In genomic region chr7:68286526-68287481, GRCm38 (mm10) we compare ENCODE assay signal across 14 mouse cellular contexts. TPM values are rescaled to one million over a fixed set of nuclear protein-coding genes. Genes with fewer than 3 reads are reported as not detected.
A peak's percentile ranks its signal among the peaks of the same experiment; 100 is the strongest.
DNase-seq lines count a peak whose midpoint lies in the region; ATAC-seq and TF ChIP-seq lines count a peak whose summit lies in the region.
"Had no signal": no experiment of that assay in that cellular context is flagged by ENCODE, and none has a peak within 500 bp of the region (broad histone marks: within the 10 kb centered on the region; RNA-seq: fewer than 3 reads in every experiment).

No protein-coding gene starts in this region.

- no peak for TF ChIP-seq CTCF in kidney, adult 2 months (conservative IDR thresholded peaks at IDR 0.05; ENCODE audit: insufficient read depth, insufficient read length, low read depth, low read length)
- no peak for TF ChIP-seq CTCF in embryonic fibroblast, embryonic 13.5 days (IDR thresholded peaks at IDR 0.05; ENCODE audit: borderline replicate concordance, insufficient read depth, low read length)
- TF ChIP-seq CTCF in layer of hippocampus, adult 2 months (conservative IDR thresholded peaks at IDR 0.05) = no peak

- H3K27me3 ChIP-seq in kidney, adult 2 months (replicated peaks; ENCODE audit: control insufficient read depth, insufficient read depth, low read length) = no peaks in the 10 kb centered on the region
- no peaks in the 10 kb centered on the region for H3K27me3 ChIP-seq in kidney, embryonic 14.5 days (ENCODE audit: control insufficient read depth, insufficient read depth, low read length)
- H3K27me3 ChIP-seq in splenic B cell, adult 2 months (ENCODE audit: control insufficient read depth, insufficient read depth, low read length, poor library complexity, severe bottlenecking) = no peaks in the 10 kb centered on the region

- DNase-seq in kidney, adult 2 months = no peak
- DNase-seq in splenic B cell, adult 2 months (ENCODE audit: low read depth, low spot score) = peak; percentile 75
- no peak for DNase-seq in layer of hippocampus, adult 2 months (ENCODE audit: low spot score in 2 of 2)
- no peak for DNase-seq in gastrocnemius, postnatal 10 days
- DNase-seq: cerebellum, postnatal 25 days; spleen, adult 18-20 months had no signal

- H3K36me3 ChIP-seq in kidney, adult 2 months (ENCODE audit: control insufficient read depth, insufficient read depth, low read length) = no peaks in the 10 kb centered on the region
- H3K36me3 ChIP-seq in kidney, embryonic 14.5 days (ENCODE audit: control insufficient read depth, insufficient read depth, low read length) = no peaks in the 10 kb centered on the region
- no peaks in the 10 kb centered on the region for H3K36me3 ChIP-seq in splenic B cell, adult 2 months (ENCODE audit: control insufficient read depth, insufficient read depth, low read length, poor library complexity, severe bottlenecking)

- no peak overlapping the region for H3K4me3 ChIP-seq in kidney, adult 2 months (ENCODE audit: insufficient read depth, low read depth, low read length)
- no peak overlapping the region for H3K4me3 ChIP-seq in kidney, embryonic 14.5 days (ENCODE audit: low read length)
- no peak overlapping the region for H3K4me3 ChIP-seq in embryonic fibroblast, embryonic 13.5 days (ENCODE audit: insufficient read depth, low read length)
- no peak overlapping the region for H3K4me3 ChIP-seq in layer of hippocampus, adult 2 months
- H3K4me3 ChIP-seq: left cerebral cortex, adult 2 months had no signal

- no peak for ATAC-seq in kidney, embryonic 14.5 days (ENCODE audit: low FRiP score, low TSS enrichment)
- peak; percentile 38 for ATAC-seq in CD4-positive, CD25-positive, alpha-beta regulatory T cell, adult 4 months
- no peak for ATAC-seq in granulocyte monocyte progenitor cell, adult 5-6 weeks (replicated peaks; ENCODE audit: poor library complexity, severe bottlenecking)
- ATAC-seq: hindbrain, postnatal 0 days had no signal

- H3K9me3 ChIP-seq in kidney, embryonic 14.5 days (ENCODE audit: control insufficient read depth, low read length) = no peaks in the 10 kb centered on the region

- peak overlapping the region; percentile 91; the same call in 1 of the 2 replicates for H3K27ac ChIP-seq in kidney, adult 2 months (ENCODE audit: insufficient read depth, low read depth, low read length)
- H3K27ac ChIP-seq in kidney, embryonic 14.5 days (ENCODE audit: low read depth, low read length) = no peak overlapping the region
- H3K27ac ChIP-seq in embryonic fibroblast, embryonic 13.5 days (ENCODE audit: insufficient read depth, low read length) = peak overlapping the region; percentile 21
- H3K27ac ChIP-seq in layer of hippocampus, adult 2 months = no peak overlapping the region
- H3K27ac ChIP-seq: hindbrain, postnatal 0 days; left cerebral cortex, adult 2 months had no signal

- no peak overlapping the region for H3K4me2 ChIP-seq in kidney, embryonic 14.5 days (replicated peaks; ENCODE audit: low read depth, low read length)
- H3K4me2 ChIP-seq: heart, embryonic 11.5 days had no signal

- no peak overlapping the region for H3K9ac ChIP-seq in kidney, embryonic 14.5 days (ENCODE audit: low read depth, low read length)

- 93% methylated on average over 24 of the region's 24 CpGs for WGBS in kidney, adult 2 months
- WGBS in kidney, embryonic 14.5 days = 90% methylated on average over 24 of the region's 24 CpGs

- H3K4me1 ChIP-seq in kidney, adult 2 months (ENCODE audit: control insufficient read depth, insufficient read depth, low read length) = peaks cover 12% of the 10 kb centered on the region; the same call in 1 of the 2 replicates
- peaks cover 8% of the 10 kb centered on the region; the same call in 1 of the 2 replicates for H3K4me1 ChIP-seq in kidney, embryonic 14.5 days (ENCODE audit: control insufficient read depth, insufficient read depth, low read length)
- peaks cover 6% of the 10 kb centered on the region for H3K4me1 ChIP-seq in embryonic fibroblast, embryonic 13.5 days (ENCODE audit: control insufficient read depth, insufficient read depth, low read length)

- no peak for TF ChIP-seq POLR2A in kidney, adult 2 months (IDR thresholded peaks at IDR 0.05; ENCODE audit: low read depth, low read length)
- TF ChIP-seq POLR2A in embryonic fibroblast, embryonic 13.5 days (IDR thresholded peaks at IDR 0.05; ENCODE audit: low read depth, low read length) = no peak

RNA-seq across cellular contexts. Expression of gene Fam169b, which starts 13.2 kb away (rescaled TPM):
- 7.9 and 11.3 TPM in 2 replicates for polyA plus RNA-seq in kidney, adult 2 months (2012; rRNA removed)
- polyA plus RNA-seq in kidney, embryonic 14.5 days (2014; fragmentation: Nextera tagmentation; extraction: Ambion mirVana) = 1.0 and 1.2 TPM in 2 replicates
- 100 to 1,000 TPM; 124 to 148 TPM for polyA plus RNA-seq in CD4-positive, CD25-positive, alpha-beta regulatory T cell, adult 4 months (2017; shearing (Covaris generic))
- polyA plus RNA-seq in embryonic fibroblast, embryonic 13.5 days (2011; ENCODE audit: insufficient read length, low read depth, missing spikeins) = 1.1 and 1.7 TPM in 2 replicates
- 0.30 TPM in 1 of 2 replicates, not detected in the other for total RNA-seq in granulocyte monocyte progenitor cell, adult 5-6 weeks (2014; fragmentation: Nextera tagmentation)
- 0.13 and 0.41 TPM in 2 replicates for total RNA-seq in granulocyte monocyte progenitor cell, adult 5-6 weeks (2017)
- 1 to 10 TPM in 1 of 2 experiments, under 1 TPM in 1; 0.64 to 1.1 TPM for total RNA-seq in layer of hippocampus, adult 2 months (2021)
- 1 to 10 TPM; 1.1 to 2.9 TPM for total RNA-seq in gastrocnemius, postnatal 10 days (2021)

RNA-seq across cellular contexts. Expression of gene Pgpep1l, which starts 22.8 kb away (rescaled TPM):
- polyA plus RNA-seq in kidney, adult 2 months (2012; rRNA removed) = 0.16 and 1.1 TPM in 2 replicates
- not detected in 2 replicates for polyA plus RNA-seq in kidney, embryonic 14.5 days (2014; fragmentation: Nextera tagmentation; extraction: Ambion mirVana)
- 1 to 10 TPM; 6.2 to 6.6 TPM for polyA plus RNA-seq in CD4-positive, CD25-positive, alpha-beta regulatory T cell, adult 4 months (2017; shearing (Covaris generic))
- 1.8 and 2.2 TPM in 2 replicates for polyA plus RNA-seq in embryonic fibroblast, embryonic 13.5 days (2011; ENCODE audit: insufficient read length, low read depth, missing spikeins)
- total RNA-seq in granulocyte monocyte progenitor cell, adult 5-6 weeks (2014; fragmentation: Nextera tagmentation) = not detected in 2 replicates
- not detected in 2 replicates for total RNA-seq in granulocyte monocyte progenitor cell, adult 5-6 weeks (2017)
- total RNA-seq in layer of hippocampus, adult 2 months (2021) = 1 to 10 TPM; 3.2 to 3.6 TPM
- total RNA-seq in gastrocnemius, postnatal 10 days (2021) = 10 to 100 TPM in 1 of 2 experiments, 1 to 10 TPM in 1; 6.6 to 10.7 TPM
- polyA plus RNA-seq: heart, embryonic 11.5 days; hindbrain, postnatal 0 days; liver, embryonic 16.5 days had no signal

Comparison
In these comparisons a context has a peak if more than half of its experiments do, and no peak if none do; other contexts are left out.
1. H3K27ac ChIP-seq: peak in kidney, adult 2 months (single experiment) and embryonic fibroblast, embryonic 13.5 days (single experiment); none in kidney, embryonic 14.5 days (single experiment) and layer of hippocampus, adult 2 months (single experiment).
2. RNA of gene Fam169b, which starts 13.2 kb away (polyA plus RNA-seq): 124 to 148 TPM in CD4-positive, CD25-positive, alpha-beta regulatory T cell, adult 4 months; 7.9 to 11.3 TPM in kidney, adult 2 months, 1.1 to 1.7 TPM in embryonic fibroblast, embryonic 13.5 days and 1.0 to 1.2 TPM in kidney, embryonic 14.5 days; every median in the first group is over 10 times any median in the second.